Mouse (Mus musculus) liver, embryonic 14.5 days (tissue): Measurements from ENCODE around the gene Tnik. TPM values are rescaled to one million over a fixed set of nuclear protein-coding genes. Genes with fewer than 3 reads are reported as not detected.

Experiments
- ATAC-seq: fragments of 200-750 bp; cut with Nextera tagmentation; 2 replicates; pipeline ENCODE4 v1.8.0; 2017; ENCODE audit warnings: moderate number of reproducible peaks, mild to moderate bottlenecking, moderate library complexity; ENCODE audit not compliant: insufficient read depth
- DNase-seq, 3 experiments: peaks; one replicate each; pipeline ENCODE4 v3.0.0-alpha.2; 2012 to 2013; ENCODE audit warnings: low read depth in 3 of 3, low spot score in 3 of 3
- H3K27ac ChIP-seq: fragments of 300-500 bp; sonication (generic); 2 replicates; pipeline ENCODE4 v1.5.1; 2014; ENCODE audit warnings: moderate library complexity, mild to moderate bottlenecking, control low read depth, inconsistent platforms
- H3K27me3 ChIP-seq: fragments of 300-500 bp; sonication (generic); 2 replicates; pipeline ENCODE4 v1.6.1; 2014; ENCODE audit warnings: mild to moderate bottlenecking, low read length, moderate library complexity; ENCODE audit not compliant: control insufficient read depth, insufficient read depth
- H3K36me3 ChIP-seq: fragments of 300-500 bp; sonication (generic); replicated peaks from 2 replicates; pipeline ENCODE4 v1.6.1; 2014; ENCODE audit warnings: low read depth; ENCODE audit not compliant: control insufficient read depth, insufficient read depth
- H3K4me1 ChIP-seq, 2 experiments: fragments of 200-500 bp in 1 of 2; fragments of 300-500 bp in 1 of 2; sonication (generic) in 1 of 2; replicated peaks; 2 replicates each; pipeline ENCODE4 v1.6.1; 2012 to 2014; ENCODE audit warnings: antibody characterized with exemption in 1 of 2, inconsistent platforms in 1 of 2, low read length in 1 of 2; ENCODE audit not compliant: control insufficient read depth in 2 of 2, insufficient read depth in 2 of 2
- H3K4me2 ChIP-seq: fragments of 300-500 bp; sonication (generic); 2 replicates; pipeline ENCODE4 v1.6.1; 2014; ENCODE audit warnings: low read depth, mild to moderate bottlenecking, control low read depth, moderate library complexity
- H3K4me3 ChIP-seq, 2 experiments: fragments of 200-500 bp in 1 of 2; fragments of 300-500 bp in 1 of 2; sonication (generic) in 1 of 2; 2 replicates each; pipeline ENCODE4 v1.5.1; 2012 to 2014; ENCODE audit warnings: low read depth in 2 of 2, low read length in 2 of 2, mild to moderate bottlenecking in 2 of 2, control low read depth in 1 of 2, inconsistent platforms in 1 of 2, moderate library complexity in 1 of 2; ENCODE audit not compliant: insufficient read depth in 1 of 2
- H3K9ac ChIP-seq: fragments of 300-500 bp; sonication (generic); replicated peaks from 2 replicates; pipeline ENCODE4 v1.6.1; 2014; ENCODE audit warnings: mild to moderate bottlenecking, control low read depth, moderate library complexity
- H3K9me3 ChIP-seq: fragments of 300-500 bp; sonication (generic); 2 replicates; pipeline ENCODE4 v1.6.1; 2016; ENCODE audit warnings: low read length, mixed read lengths; ENCODE audit not compliant: control insufficient read depth
- CTCF ChIP-seq: IDR thresholded peaks from 2 replicates; pipeline ENCODE4 v1.5.1; 2016; ENCODE audit warnings: antibody characterized with exemption, low read depth, control low read depth
- EP300 ChIP-seq: IDR thresholded peaks from 2 replicates; pipeline ENCODE4 v1.6.1; 2016; ENCODE audit warnings: antibody characterized with exemption, low read depth
- WGBS: fragments of 180-500 bp; shearing (Covaris S2); extraction: QIAGEN DNeasy Blood & Tissue Kit; methylation state at CpG from one replicate; pipeline ENCODE4 v1.1.7; 2014; ENCODE audit not compliant: insufficient replicate concordance; 5-methylcytosine and 5-hydroxymethylcytosine counted together
- polyA plus RNA-seq, 2 experiments: library from polyadenylated mRNA; depleted of rRNA in 1 of 2; stranded (reverse) in 1 of 2; unstranded in 1 of 2; fragments of >200 nt; fragmentation: Nextera tagmentation in 1 of 2; extraction: Ambion mirVana in 1 of 2; gene quantifications; 2 replicates each; pipeline versions ENCODE4 v1.2.1 to v1.2.3; 2012 to 2014

Gene Tnik
- polyA plus RNA-seq, 2 experiments, result 0.89 to 2.0 TPM

DNA sequence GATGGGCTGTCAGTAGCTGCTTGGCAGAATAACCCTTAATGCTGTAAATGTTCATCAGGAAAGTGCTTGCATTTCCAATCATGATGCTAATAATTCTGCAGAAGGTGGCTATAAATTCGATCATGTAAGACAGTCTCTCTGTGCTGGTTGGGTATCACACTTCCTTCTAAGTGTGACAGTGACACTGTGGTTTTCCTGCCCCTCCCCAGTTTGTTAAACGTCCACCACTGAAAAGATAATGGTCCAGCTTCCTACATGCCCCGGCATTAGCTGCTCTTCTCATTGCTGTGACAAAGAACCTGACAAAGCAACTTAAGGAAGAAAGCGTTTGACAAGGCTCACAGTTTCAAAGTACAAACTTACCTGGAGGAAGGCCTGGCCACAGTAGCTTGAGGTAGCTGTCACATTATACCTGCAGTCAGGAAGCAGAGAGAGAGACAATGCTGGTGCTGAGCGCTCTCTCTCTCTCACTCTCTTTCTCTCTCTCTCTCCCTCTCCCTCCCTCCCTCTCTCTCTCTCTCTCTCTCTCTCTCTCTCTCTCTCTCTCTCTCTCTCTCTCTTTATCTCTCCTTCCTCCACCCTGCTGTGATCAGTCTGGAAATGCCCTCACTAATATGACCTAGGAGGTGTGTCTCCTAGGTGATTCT is 18.6 kb upstream of the Tnik start:
- Histone ChIP-seq H3K27ac (no peak overlapping the region), H3K27me3 (no peaks in the 10 kb centered on the region), H3K4me3 (no peak overlapping the region), H3K36me3 (no peaks in the 10 kb centered on the region), H3K9ac (no peak overlapping the region), H3K4me2 (no peak overlapping the region), H3K4me1 (0 out of 4 replicates have a peak, but pooled peaks cover 0 to 4% of the 10 kb centered on the region in 2 experiments), H3K9me3 (no peaks in the 10 kb centered on the region)
- WGBS, result 18% methylated on average over 5 of the region's 5 CpGs
- TF ChIP-seq CTCF, result no peak
- no peak for TF ChIP-seq EP300
- DNase-seq (no peak), ATAC-seq (no peak)

DNA sequence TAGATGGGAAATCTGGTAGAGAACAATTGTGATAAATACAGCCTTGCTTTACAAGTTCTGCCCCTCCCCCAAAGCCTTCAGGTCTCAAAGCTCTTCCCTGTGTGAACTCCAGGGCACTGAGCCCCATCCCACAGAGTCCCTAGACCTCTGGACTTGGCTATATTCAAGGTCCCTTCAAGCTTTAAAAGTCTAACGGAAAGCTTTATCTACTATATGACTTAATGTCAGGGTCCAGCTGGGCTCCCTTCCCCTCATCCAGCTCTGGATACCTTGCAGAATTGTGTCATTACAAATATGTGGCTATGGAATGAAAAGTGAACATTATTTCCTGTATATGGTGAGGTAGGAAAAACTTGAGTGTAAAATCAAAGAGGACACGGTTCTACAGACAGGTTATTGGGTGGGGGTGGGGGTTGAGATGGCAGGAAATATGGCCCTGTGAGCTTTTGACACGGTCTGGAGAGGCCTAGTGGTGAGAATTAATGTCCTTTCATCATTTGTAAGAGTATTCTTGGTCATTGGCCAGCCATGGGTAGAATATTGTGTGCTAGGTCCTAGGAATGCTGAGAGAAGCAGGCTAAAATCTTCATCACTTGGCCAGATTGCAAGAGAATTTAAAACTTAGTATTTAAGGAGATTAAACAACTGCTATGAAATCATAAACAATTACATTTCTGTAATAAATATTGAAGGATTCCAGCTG is 14.6 kb upstream of the Tnik start:
- TF ChIP-seq CTCF (no peak), EP300 (no peak)
- H3K9me3 ChIP-seq, result no peaks in the 10 kb centered on the region
- no peak overlapping the region for H3K4me3 ChIP-seq
- WGBS, result 41% methylated on average over 3 of the region's 3 CpGs
- ATAC-seq, result no peak
- H3K9ac ChIP-seq, result no peak overlapping the region
- no peak overlapping the region for H3K4me2 ChIP-seq
- H3K27ac ChIP-seq, result no peak overlapping the region
- H3K4me1 ChIP-seq, result 0 out of 4 replicates have a peak, but pooled peaks cover 0 to 4% of the 10 kb centered on the region in 2 experiments
- DNase-seq, result no peak
- no peaks in the 10 kb centered on the region for H3K36me3 ChIP-seq
- H3K27me3 ChIP-seq, result no peaks in the 10 kb centered on the region

DNA sequence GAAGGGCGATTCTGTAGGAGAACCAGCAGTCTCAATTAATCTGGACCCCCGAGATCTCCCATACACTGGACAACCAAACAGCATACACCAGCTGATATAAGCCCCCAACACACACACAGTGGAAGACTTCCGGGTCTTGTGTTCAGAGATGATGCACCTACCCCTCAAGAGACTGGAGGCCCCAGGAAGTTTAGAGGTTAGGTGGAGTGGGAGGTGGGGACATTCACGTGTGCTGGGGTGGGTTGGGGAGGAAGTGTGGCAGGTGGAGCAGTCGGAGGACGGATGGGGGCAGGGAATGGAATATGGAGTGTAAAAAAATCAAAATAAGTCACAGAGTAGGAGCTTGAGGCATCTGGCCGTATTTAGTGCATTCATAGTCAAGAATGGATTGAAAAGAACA is 7.3 kb upstream of the Tnik start:
- 51% methylated on average over 7 of the region's 7 CpGs for WGBS
- Histone ChIP-seq H3K4me1 (no peaks in the 10 kb centered on the region; a peak in 1 of 4 replicates), H3K9ac (no peak overlapping the region), H3K4me2 (no peak overlapping the region), H3K9me3 (no peaks in the 10 kb centered on the region), H3K4me3 (no peak overlapping the region), H3K27ac (no peak overlapping the region), H3K27me3 (no peaks in the 10 kb centered on the region), H3K36me3 (no peaks in the 10 kb centered on the region)
- no peak for DNase-seq
- TF ChIP-seq EP300 (no peak), CTCF (no peak)
- ATAC-seq, result no peak

DNA sequence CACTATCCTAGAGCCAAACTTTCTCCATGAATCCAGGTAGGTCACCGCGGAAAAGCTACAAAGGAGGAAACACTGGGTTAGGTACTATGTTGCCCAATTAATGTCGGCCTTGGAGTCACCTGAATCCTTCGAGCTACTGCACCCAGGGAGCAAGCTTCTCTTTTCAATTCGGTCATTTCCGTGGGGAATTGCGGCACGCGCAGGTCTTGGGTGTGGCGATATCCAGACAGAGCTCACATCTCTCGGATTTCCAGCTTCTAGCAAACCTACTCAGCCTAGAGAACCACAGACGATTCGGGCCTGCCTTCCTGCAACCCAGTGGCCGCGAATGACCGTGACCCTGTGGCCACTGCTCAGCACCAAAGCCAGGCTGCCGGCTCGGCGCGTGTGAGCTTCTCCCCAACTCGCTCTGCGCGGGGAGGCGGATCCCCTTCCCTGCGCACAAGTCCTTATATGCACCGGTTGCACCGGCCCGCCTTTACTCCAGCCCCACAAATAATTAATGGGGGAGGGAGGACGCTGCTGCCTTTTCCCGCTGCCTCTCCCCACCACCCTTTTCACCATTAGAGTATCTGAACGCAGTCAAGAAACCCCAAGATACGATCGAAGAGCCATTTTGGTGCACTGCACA is 528 bp upstream of the Tnik start:
- ATAC-seq, result peak; percentile 64
- Histone ChIP-seq H3K9me3 (no peaks in the 10 kb centered on the region), H3K4me3 (peak overlapping the region; percentile 56 to 85), H3K4me1 (peaks cover 0 to 10% of the 10 kb centered on the region in 2 experiments; a peak in 2 of 4 replicates), H3K4me2 (peak overlapping the region; percentile 68), H3K27ac (no peak overlapping the region), H3K9ac (peak overlapping the region; percentile 31), H3K27me3 (peaks cover 6% of the 10 kb centered on the region; the same call in 1 of the 2 replicates), H3K36me3 (no peaks in the 10 kb centered on the region)
- under 1% methylated on average over 33 of the region's 33 CpGs for WGBS
- no peak for TF ChIP-seq EP300
- no peak for TF ChIP-seq CTCF
- DNase-seq, result no peak
